Mouse (Mus musculus) T-helper 1 cell (primary cell): ENCODE results near the gene Vmn1r91.
"Not testable (repeated sequence)": the region's sequence is repeated elsewhere in the genome, so short reads cannot be mapped to it uniquely, and the experiment has no call there.

ENCODE experiments used
- in situ Hi-C: fragments of 300-600 bp; cut with MboI, MseI; formaldehyde crosslinking; loops from one replicate; pipeline ENCODE4 v1.15.1; 2025; ENCODE audit warnings: high pct_unique_total_duplicates

Gene Vmn1r91

DNA sequence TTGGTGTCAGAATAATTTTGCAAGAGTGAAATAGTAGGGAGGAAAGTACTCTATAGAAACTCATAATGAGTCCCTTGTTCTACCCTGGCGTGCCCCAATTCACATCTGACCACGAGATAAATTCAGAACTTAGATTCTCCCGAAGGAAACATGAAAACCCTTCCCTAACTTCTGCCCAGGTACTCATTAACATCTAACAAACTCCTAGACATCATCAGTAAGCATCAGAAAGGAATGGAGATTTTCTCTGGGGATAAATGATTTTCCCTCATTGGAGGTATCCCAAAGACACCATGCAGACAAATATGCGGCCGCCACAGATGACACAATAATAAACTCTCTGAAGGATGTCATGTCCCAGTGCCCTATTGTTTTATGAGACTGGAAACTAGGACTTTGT is at the start of gene Vmn1r91:
TSS of gene Vmn1r91 (plus strand) at position 301 of the 400 bp plus-strand sequence.
- in situ Hi-C loops, result not testable (repeated sequence)

DNA sequence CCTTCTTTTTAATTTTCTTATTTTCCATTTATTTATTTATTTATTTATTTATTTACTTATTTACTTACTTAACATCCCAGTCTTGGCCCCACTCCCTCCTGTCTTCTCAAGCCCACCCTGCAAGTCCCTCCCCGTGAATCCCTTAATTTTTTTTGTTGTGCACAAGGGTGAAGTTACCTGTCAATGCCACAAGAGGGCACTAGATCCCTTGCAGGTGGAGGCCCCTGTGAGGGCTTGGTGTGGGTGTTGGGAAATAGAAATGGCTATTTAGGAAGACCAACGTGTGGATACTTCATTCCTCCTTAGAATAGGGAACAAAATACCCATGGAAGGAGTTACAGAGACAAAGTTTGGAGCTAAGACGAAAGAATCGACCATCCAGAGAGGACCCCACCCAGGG is 35.4 kb upstream of the Vmn1r91 start:
- in situ Hi-C loops, result loop anchor here (10.0 to 25.0 kb wide), 4 partner anchors 1173 to 1648 kb away; partner anchors contain the start of gene Vmn1r132

DNA sequence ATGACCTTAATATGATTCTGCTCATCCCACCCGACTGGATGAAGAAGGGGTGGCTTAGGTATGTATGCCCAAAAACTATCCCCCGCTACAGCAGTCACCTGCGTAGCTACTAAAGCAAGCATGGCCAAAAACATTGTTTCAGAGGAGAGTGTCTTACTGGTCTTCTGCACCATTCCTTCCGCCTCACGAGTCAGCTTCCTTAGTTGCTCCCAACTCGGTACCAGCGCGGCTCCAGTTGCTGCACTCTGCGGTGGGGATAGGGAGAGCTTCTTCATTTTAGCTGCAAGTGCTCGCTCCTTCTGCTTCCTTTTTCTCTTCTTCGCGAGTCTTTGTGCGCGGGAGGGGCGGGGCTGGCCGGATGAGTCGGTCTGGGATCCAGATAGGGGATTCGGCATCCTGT is 21.4 kb upstream of the Vmn1r91 start:
- in situ Hi-C loops, result not testable (repeated sequence)

DNA sequence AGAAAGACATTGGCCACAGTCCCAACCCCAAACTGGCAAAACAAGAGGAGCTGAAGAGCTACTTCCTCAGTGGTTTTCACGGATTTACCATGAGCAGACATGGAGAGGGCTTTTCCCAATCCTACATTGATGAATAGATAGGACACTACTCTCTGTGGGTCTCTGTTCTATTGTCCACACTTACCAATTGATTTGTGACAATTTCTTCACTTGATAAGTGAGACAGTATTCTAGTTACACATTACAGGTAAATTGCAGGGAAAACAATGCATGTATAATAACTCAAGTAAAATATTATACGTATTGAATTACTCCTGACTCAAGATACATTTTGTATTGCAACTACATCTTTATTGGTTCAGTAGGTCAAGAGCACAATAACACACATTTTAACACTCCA is 23.0 kb downstream of the Vmn1r91 start, which contains the start of gene Gm16442:
TSS of gene Gm16442 (minus strand) at position 101 of the 400 bp plus-strand sequence.
- in situ Hi-C loops, result loop anchor here (10.0 kb wide), 1 partner anchor 662 kb away; the partner anchor contains the start of gene Vmn1r113

DNA sequence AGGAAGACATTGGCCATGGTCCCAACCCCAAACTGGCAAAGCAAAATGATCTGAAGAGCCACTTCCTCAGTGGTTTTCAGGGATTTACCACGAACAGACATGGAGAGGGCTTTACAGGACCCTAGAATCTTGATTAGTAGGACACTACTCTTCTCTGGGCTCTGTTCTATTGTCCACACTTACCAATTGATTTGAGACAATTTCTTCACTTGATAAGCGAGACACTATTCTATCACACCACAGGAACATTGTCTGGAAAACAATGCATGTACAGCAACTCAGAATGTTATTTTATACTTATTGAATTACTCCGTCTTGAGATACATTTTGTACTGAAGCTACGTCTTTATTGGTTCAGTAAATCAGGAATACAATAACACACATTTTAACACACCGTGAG is 39.5 kb downstream of the Vmn1r91 start, which contains the start of gene Vmn1r93:
TSS of gene Vmn1r93 (minus strand) at position 101 of the 400 bp plus-strand sequence.
- in situ Hi-C loops, result loop anchor here (5.0 kb wide), 1 partner anchor 1993 kb away; the partner anchor contains the start of gene Gm10666
